Mouse (Mus musculus) urinary bladder, postnatal 36 days (tissue): ENCODE data around the gene Chsy1.

Experiments
- DNase-seq, 2 experiments: peaks; one replicate each; pipeline ENCODE4 v3.0.0; 2022; ENCODE audit warnings: low spot score in 2 of 2, mixed read lengths in 1 of 2

Chsy1 gene

GRCm38 (mm10) chr7:66209920-66210319, 100.6 kb downstream of the Chsy1 start:
- no peak for DNase-seq

- no peak for DNase-seq
Observed at GRCm38 (mm10) chr7:66212887-66213286, 103.6 kb downstream of the Chsy1 start.

GRCm38 (mm10) chr7:66214477-66214876, 105.2 kb downstream of the Chsy1 start:
- DNase-seq = no peak

GRCm38 (mm10) chr7:66215911-66216310, 106.6 kb downstream of the Chsy1 start:
- no peak for DNase-seq

DNA sequence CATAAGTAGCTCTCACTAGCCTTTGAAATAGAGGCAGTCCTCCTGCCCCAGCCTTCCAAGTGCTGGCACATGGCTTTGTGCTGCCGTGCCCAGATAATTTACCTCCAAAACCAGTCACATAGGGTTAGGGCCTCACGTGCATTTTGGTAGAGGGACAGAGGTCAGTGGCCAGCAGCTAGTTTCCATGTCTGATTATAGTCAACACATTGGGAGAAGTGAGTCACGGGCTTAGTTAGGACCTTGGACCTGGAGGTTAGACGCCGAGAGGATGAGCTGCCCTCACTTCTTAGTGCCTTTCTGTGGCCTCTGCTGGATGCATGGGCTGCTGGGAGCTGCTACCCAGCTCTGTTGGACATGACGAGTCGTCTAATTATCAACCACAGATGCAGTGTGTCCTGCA, 107.7 kb downstream of the Chsy1 start:
- DNase-seq = no peak

- DNase-seq = no peak
Observed at GRCm38 (mm10) chr7:66217531-66218094, 108.3 kb downstream of the Chsy1 start.

GRCm38 (mm10) chr7:66218193-66219014, 109.1 kb downstream of the Chsy1 start:
- DNase-seq = peak in 1 of 2 experiments; percentile 41

DNA sequence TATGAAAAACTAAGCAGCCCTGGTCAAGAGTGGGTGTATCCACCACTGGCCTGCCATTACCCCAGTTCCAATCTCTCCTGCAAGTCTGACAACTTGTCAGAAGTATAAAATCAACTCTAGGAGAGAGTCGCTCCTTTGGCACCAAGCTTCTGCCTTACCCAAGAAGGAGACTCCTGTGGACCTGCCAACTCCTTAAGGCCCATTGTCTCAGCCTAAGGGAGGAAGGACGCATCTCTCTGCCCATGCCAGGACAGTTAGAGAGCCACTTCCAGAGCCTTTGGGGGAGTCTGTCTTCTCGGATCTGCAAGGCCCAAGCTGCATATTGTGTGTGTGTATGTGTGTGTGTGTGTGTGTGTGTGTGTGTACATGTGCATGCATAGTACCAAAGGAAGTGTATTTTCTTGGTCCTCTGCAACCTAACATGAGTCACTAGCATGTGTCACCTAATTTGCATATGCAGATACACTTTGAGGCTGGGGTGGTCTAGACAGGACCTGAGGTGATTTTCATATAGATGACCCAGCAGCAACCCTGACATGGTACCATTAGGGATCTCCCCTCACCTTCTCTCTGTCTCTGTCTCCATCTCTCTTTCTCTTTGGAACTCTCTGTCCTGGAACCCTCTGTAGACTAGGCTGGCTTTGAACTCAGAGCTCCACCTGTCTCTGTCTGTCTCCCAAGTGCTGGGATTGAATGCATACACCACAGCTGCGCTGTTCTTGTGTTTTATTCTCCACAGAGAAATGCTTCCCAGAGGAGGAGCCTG, 109.9 kb downstream of the Chsy1 start:
- DNase-seq = no peak

- DNase-seq = no peak
Observed at GRCm38 (mm10) chr7:66219794-66220227, 110.5 kb downstream of the Chsy1 start.

DNA sequence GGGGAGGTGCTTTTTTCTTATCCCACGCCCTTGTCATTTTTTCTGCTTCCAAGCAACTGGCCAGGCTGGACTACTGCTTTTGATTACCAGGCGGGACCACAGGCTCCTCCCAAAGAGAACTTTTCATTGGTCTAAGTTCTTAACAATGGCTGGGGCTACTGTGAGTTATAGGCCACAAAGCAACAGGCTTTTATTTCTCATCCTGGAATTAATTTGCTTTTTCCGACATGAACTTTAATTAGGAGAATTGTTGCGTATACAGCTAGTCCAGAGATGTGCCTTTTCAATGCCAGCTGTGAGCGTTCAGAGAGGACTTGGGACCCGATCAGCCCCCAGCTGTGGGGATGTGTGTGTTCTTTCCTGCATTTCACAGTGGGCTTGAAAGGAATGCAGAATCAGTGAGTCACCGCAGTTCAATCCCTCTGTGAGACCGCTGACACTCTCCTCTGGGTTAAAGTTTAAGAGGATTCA, 113.3 kb downstream of the Chsy1 start:
- DNase-seq = no peak
